Mouse (Mus musculus): ENCODE data around the gene Pde4d. TPM values are rescaled to one million over a fixed set of nuclear protein-coding genes. Genes with fewer than 3 reads are reported as not detected.
A peak's percentile ranks its signal among the peaks of the same experiment; 100 is the strongest.

Pde4d gene
- total RNA-seq, 1 experiment from 2014 or later = 18.9 TPM

- DNase-seq = no peak
These were observed 849.9 kb downstream of the Pde4d start for GRCm38 (mm10) chr13:109299511-109300250.

- DNase-seq = no peak
These were observed 862.8 kb downstream of the Pde4d start for GRCm38 (mm10) chr13:109312542-109312941.

GRCm38 (mm10) chr13:109315608-109316007, 865.9 kb downstream of the Pde4d start:
- no peak for DNase-seq

GRCm38 (mm10) chr13:109317644-109318043, 867.9 kb downstream of the Pde4d start:
- DNase-seq = no peak

- no peak for DNase-seq
These were observed 868.8 kb downstream of the Pde4d start for GRCm38 (mm10) chr13:109318434-109318998.

- no peak for DNase-seq
These were observed 876.3 kb downstream of the Pde4d start for GRCm38 (mm10) chr13:109326061-109326460.

GRCm38 (mm10) chr13:109331563-109331962, 881.8 kb downstream of the Pde4d start:
- no peak for DNase-seq

GRCm38 (mm10) chr13:109341902-109342301, 892.2 kb downstream of the Pde4d start:
- DNase-seq = no peak

GRCm38 (mm10) chr13:109342469-109342868, 892.7 kb downstream of the Pde4d start:
- no peak for DNase-seq

- peak; percentile 61 for DNase-seq
These were observed 893.8 kb downstream of the Pde4d start for GRCm38 (mm10) chr13:109343596-109343995.

GRCm38 (mm10) chr13:109347770-109348169, 898.0 kb downstream of the Pde4d start:
- peak; percentile 8 for DNase-seq

- DNase-seq = no peak
These were observed 898.6 kb downstream of the Pde4d start for GRCm38 (mm10) chr13:109348316-109348715.

- DNase-seq = no peak
These were observed 900.4 kb downstream of the Pde4d start for GRCm38 (mm10) chr13:109350100-109350499.

- DNase-seq = no peak
These were observed 904.3 kb downstream of the Pde4d start for GRCm38 (mm10) chr13:109354017-109354416.

- no peak for DNase-seq
These were observed 906.5 kb downstream of the Pde4d start for GRCm38 (mm10) chr13:109356252-109356651.

- no peak for DNase-seq
These were observed 910.2 kb downstream of the Pde4d start for GRCm38 (mm10) chr13:109359994-109360393.

- DNase-seq = no peak
These were observed 912.6 kb downstream of the Pde4d start for GRCm38 (mm10) chr13:109362340-109362739.

- DNase-seq = no peak
These were observed 924.7 kb downstream of the Pde4d start for GRCm38 (mm10) chr13:109374465-109374864.

GRCm38 (mm10) chr13:109376681-109377080, 926.9 kb downstream of the Pde4d start:
- no peak for DNase-seq

- DNase-seq = no peak
These were observed 930.4 kb downstream of the Pde4d start for GRCm38 (mm10) chr13:109380149-109380548.

GRCm38 (mm10) chr13:109388626-109389220, 939.0 kb downstream of the Pde4d start:
- no peak for DNase-seq

GRCm38 (mm10) chr13:109402396-109402795, 952.6 kb downstream of the Pde4d start:
- no peak for DNase-seq

- no peak for DNase-seq
These were observed 953.2 kb downstream of the Pde4d start for GRCm38 (mm10) chr13:109402936-109403335.

GRCm38 (mm10) chr13:109406341-109406740, 956.6 kb downstream of the Pde4d start:
- no peak for DNase-seq
